Mouse (Mus musculus) lung, adult 2 months (tissue): Measurements from ENCODE around the gene Rnf182.

Experiments used
- CTCF ChIP-seq: fragments of 200-500 bp; IDR thresholded peaks from 2 replicates; pipeline ENCODE4 v1.5.1; 2011; ENCODE audit warnings: mild to moderate bottlenecking, low read length, control low read depth; ENCODE audit not compliant: insufficient read depth
- POLR2A ChIP-seq: fragments of 200-500 bp; IDR thresholded peaks from 2 replicates; pipeline ENCODE4 v1.6.1; 2011; ENCODE audit warnings: low read depth, mild to moderate bottlenecking, control low read depth, low read length, borderline replicate concordance; ENCODE audit errors: extremely low read depth

GRCm38 (mm10) chr13:43704533-43705116 is 89.1 kb downstream of the Rnf182 start:
- TF ChIP-seq CTCF, result no peak
- TF ChIP-seq POLR2A, result no peak
